Mouse (Mus musculus): Measurements from ENCODE around the gene Gpr153.
"Not testable (repeated sequence)": the region's sequence is repeated elsewhere in the genome, so short reads cannot be mapped to it uniquely, and the experiment has no call there.

Gene Gpr153

DNA sequence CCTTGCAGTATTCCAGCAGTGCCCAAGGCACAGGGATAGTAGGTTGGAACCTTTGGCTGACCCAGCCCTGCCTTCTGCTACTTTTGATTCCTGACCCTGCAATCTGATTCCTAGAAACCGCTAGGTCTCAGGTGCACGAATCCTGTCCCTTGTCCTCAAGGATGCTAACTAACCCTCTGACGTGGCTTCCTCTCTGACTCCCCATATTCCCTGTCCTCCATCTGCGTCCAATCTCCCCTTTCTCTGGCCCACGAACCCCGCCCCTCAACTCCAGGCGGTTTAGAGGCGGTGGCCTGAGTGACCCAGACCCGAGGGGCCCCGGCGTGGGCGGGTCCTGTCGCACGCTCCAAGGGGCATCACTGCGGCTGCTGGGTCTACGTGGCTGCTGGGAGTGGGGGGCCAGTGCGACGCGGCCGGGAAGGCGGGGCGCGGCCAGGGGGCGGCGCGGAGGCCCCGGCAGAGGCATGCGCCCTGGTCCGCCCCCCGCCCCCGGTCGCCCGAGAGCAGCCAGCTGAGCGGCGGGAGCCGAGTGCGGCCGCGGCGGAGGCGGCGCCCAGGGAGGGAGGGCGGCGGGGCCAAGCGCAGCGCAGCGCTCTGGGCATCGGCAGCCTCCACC lies at the start of gene Gpr153:
Gene Gpr153, plus strand, starts transcription at position 612 of the 616 bp plus-strand sequence.
- no peak for DNase-seq (ENCODE audit: low read depth, low spot score)

- peak; percentile 50 for DNase-seq (ENCODE audit: low read depth, low spot score)
Observed at GRCm38 (mm10) chr4:152226901-152227486, 47.0 kb upstream of the Gpr153 start.

DNA sequence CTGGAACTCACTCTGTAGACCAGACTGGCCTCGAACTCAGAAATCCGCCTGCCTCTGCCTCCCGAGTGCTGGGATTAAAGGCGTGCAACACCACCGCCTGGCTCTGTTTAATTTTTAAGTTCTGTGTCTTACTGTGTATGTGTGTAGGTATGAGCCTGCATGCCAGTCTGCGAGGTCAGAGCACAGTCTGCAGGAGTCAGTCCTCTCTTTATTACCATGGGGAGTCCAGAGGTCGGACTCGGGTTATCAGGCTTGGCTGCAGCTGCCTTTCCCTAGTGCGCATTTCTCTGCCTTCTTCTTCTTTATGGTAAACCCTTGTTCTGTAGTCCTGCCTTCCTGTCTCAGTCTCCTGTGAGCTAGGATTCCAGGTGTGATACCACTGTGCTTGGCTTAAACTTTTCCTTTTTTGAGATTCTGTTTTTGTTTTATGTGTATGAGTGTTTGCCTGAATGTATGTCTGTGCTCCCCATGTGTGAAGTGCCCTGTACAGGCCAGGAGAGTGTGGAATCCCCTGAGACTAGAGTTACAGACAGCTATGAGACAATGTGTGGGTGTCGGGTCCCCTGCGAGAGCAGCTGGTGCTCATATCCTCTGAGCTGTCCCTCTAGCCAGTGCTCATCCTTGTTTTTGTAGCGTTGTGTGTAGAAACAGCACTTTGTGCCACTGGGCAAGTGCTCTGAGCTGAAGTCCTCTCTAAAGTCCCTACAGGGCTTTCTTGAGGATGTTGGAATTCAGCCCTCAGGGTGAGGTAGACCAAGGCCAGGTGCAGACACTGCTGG lies 46.1 kb upstream of the Gpr153 start:
- no peak for DNase-seq (ENCODE audit: low read depth, low spot score)

DNA sequence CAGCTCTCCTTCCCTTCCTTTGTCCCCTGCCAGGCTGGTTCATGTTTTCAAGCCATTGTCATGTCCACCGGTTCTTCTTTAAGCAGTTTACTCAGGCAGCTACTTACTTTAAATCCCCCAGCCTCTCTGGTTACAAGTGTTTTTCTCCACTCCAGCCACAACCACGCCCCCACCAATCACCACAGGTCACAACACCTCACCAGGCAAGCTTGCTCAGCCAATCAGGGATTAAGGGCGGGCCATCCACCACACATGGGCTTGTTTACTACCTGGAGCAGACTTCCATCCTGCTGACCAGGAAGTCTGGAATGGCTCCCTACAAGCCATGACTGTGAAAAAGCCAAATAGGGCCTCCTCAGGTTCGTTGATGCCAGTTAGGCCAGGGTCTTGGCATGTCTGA lies 43.7 kb upstream of the Gpr153 start:
- not testable (repeated sequence) for DNase-seq (ENCODE audit: low read depth, low spot score)

DNA sequence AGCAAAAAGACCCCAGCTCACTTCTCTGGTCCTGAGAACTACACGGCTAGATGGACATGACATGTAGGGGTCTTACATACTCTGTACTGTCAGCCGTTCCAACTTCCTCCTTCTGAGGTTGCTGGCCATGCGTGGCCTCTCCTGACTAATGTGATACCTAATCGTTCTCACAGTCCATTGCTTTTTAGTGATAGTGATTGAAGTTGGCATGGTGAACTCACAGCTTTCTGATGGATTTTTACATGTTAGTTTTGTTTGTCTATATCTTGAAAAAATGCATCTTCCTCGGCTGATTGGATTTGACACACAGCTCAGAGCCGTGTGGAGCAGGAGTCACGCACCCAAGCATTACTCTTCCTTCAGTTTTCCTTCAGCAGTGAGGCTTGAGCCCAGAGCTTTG lies 42.7 kb upstream of the Gpr153 start:
- no peak for DNase-seq (ENCODE audit: low read depth, low spot score)

GRCm38 (mm10) chr4:152232411-152232903 lies 41.6 kb upstream of the Gpr153 start:
- DNase-seq (ENCODE audit: low read depth, low spot score), result no peak

DNA sequence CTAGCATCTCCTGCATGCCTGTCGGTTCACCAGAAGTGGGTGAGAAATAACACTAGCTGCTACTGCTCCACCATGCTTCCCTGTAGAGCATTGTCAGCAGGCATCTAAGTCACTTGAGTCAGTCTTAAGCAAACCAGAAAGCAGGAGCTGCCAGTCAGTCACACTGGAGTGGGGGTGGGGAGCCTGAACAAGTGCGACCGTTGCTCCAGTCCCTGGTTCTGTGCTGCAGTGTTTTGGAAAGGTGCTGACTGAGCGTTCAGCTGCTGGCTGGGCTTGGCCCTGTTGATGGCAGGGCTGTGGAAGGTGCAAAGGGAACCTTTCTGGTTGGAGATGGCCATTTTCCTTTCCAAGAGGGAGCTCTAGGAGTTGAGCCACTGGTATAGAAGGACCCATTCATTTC lies 34.1 kb upstream of the Gpr153 start:
- DNase-seq (ENCODE audit: low read depth, low spot score), result no peak

DNA sequence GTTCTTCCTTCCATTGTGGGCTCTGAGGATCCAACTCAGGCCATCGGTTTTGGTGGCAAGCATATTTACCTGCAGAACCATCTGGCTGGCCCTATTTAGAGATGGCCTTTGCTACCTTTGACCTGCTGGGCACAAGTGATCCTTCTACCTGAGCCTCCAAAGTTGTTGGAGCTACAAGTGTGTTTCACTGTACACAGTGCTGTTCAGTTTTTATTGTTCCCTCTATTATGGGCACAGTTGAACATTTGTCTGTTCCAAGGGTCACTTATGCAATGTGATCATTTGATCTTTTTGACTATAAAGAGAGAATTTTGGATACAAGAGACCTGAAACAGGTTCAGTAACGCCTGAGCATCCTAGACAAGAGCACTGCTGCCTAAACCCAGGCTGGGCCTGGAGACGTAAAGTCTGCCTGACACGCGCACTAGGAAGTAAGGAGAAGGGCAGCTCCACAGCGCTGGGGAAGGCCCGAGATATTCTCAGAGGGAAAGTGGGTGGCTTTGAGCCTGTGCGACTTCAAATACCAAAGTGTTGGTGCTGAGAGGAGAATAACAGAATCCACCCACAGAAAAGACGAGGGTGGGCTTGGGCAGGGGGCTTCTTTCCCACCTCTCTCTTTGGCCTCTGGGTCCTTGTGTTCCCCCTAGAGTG lies 30.7 kb upstream of the Gpr153 start:
- no peak for DNase-seq (ENCODE audit: low read depth, low spot score)

- no peak for DNase-seq (ENCODE audit: low read depth, low spot score)
Observed at GRCm38 (mm10) chr4:152243969-152244368, 30.1 kb upstream of the Gpr153 start.

- no peak for DNase-seq (ENCODE audit: low read depth, low spot score)
Observed at GRCm38 (mm10) chr4:152244545-152245522, 29.2 kb upstream of the Gpr153 start.

GRCm38 (mm10) chr4:152246011-152246410 lies 28.0 kb upstream of the Gpr153 start:
- no peak for DNase-seq (ENCODE audit: low read depth, low spot score)

DNA sequence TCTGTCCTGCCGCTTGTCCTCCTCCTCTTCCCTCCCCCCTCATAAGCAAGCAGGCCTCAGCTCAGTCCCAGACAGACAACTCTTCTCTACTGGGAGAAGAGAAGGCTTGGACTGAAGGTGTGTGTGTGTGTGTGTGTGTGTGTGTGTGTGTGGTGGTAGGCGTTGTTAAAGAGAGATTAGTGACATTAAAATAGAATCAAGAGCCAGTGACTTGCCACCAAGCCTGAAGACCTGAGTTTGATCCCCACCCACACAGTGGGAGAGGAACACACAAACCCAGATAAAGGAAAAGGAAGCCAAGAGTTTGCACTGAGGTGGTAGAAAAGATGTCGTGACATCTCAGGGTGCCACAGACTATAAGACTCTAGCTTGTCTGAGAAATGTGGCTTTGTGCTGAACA lies 26.8 kb upstream of the Gpr153 start:
- DNase-seq (ENCODE audit: low read depth, low spot score), result no peak

- no peak for DNase-seq (ENCODE audit: low read depth, low spot score)
Observed at GRCm38 (mm10) chr4:152250615-152251014, 23.4 kb upstream of the Gpr153 start.

- DNase-seq (ENCODE audit: low read depth, low spot score), result no peak
Observed at GRCm38 (mm10) chr4:152253183-152253759, 20.8 kb upstream of the Gpr153 start.

- no peak for DNase-seq (ENCODE audit: low read depth, low spot score)
Observed at GRCm38 (mm10) chr4:152257070-152257469, 17.0 kb upstream of the Gpr153 start.

- DNase-seq (ENCODE audit: low read depth, low spot score), result no peak
Observed at GRCm38 (mm10) chr4:152260451-152260850, 13.6 kb upstream of the Gpr153 start.

GRCm38 (mm10) chr4:152262187-152262586 lies 11.8 kb upstream of the Gpr153 start:
- no peak for DNase-seq (ENCODE audit: low read depth, low spot score)

DNA sequence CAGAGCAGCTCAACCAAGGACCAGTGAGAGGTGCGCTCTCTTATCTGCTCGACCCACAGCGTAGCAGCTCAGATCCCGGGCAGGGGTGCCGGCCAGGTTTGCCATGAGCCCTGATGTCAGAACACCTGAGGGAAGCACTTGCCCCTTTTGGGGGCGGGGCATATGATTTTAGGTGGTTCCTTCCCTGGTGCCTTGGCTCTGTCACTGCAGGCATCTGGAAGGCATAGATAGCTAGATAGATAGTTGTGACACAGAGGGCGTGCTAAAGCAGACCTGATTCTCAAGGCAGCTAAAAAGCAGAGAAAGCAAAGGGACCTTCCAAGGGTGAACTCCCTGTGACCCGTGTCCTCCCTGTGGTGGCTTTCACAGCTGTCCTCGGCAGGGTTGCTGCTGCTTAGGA lies 10.9 kb upstream of the Gpr153 start:
- no peak for DNase-seq (ENCODE audit: low read depth, low spot score)

- no peak for DNase-seq (ENCODE audit: low read depth, low spot score)
Observed at GRCm38 (mm10) chr4:152263512-152264176, 10.4 kb upstream of the Gpr153 start.

DNA sequence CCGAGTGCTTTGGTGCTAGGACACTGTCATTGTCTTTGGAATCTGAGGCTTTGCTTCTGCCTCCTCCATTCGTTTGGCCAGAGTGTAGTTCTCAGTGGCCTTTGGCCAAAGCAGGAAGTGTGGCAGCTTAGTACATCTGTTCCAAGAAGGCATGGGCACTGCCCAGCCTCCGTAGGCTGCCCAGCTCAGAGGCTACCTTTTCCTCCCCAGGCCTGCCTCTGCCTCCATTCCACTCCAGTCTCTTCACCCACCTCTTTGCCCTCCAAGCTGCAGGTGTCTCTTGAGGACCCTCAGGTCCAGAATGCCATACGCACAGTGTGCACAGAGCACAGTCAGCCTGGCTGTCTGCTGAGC lies 9.9 kb upstream of the Gpr153 start:
- DNase-seq (ENCODE audit: low read depth, low spot score), result no peak

All from brain, embryonic 18.5 days (tissue).